Mouse (Mus musculus): Measurements from ENCODE around the gene Mroh3.

Gene Mroh3

GRCm38 (mm10) chr1:136149702-136150101 is 62.9 kb downstream of the Mroh3 start:
- DNase-seq = no peak

GRCm38 (mm10) chr1:136143514-136143913 is 69.1 kb downstream of the Mroh3 start:
- DNase-seq = no peak

GRCm38 (mm10) chr1:136142336-136142735 is 70.3 kb downstream of the Mroh3 start:
- peak in 1 of 2 experiments; percentile 36 for DNase-seq

- DNase-seq = peak; percentile 31 to 54
Measured at GRCm38 (mm10) chr1:136141176-136141950, 71.3 kb downstream of the Mroh3 start.

GRCm38 (mm10) chr1:136139990-136140640 is 72.5 kb downstream of the Mroh3 start:
- DNase-seq = peak; percentile 91 to 93

- no peak for DNase-seq
Measured at GRCm38 (mm10) chr1:136138191-136138830, 74.3 kb downstream of the Mroh3 start.

- peak; percentile 45 to 65 for DNase-seq
Measured at GRCm38 (mm10) chr1:136137575-136137974, 75.1 kb downstream of the Mroh3 start.

- no peak for DNase-seq
Measured at GRCm38 (mm10) chr1:136137071-136137531, 75.5 kb downstream of the Mroh3 start.

- no peak for DNase-seq
Measured at GRCm38 (mm10) chr1:136136547-136136946, 76.1 kb downstream of the Mroh3 start.

GRCm38 (mm10) chr1:136135777-136136444 is 76.7 kb downstream of the Mroh3 start:
- DNase-seq = no peak

- DNase-seq = no peak
Measured at GRCm38 (mm10) chr1:136135046-136135445, 77.6 kb downstream of the Mroh3 start.

- no peak for DNase-seq
Measured at GRCm38 (mm10) chr1:136134547-136134946, 78.1 kb downstream of the Mroh3 start.

GRCm38 (mm10) chr1:136133570-136134240 is 78.9 kb downstream of the Mroh3 start:
- peak; percentile 59 to 76 for DNase-seq

- no peak for DNase-seq
Measured at GRCm38 (mm10) chr1:136132386-136133201, 80.0 kb downstream of the Mroh3 start.

All from cerebellum, postnatal 25 days (tissue).